Mouse (Mus musculus): Measurements from ENCODE around the gene 1600002K03Rik.

GRCm38 (mm10) chr10:80157141-80157929 is 15.4 kb upstream of the 1600002K03Rik start:
- no peak for TF ChIP-seq CTCF (IDR thresholded peaks at IDR 0.05; ENCODE audit: low read depth)
- no peak for TF ChIP-seq EP300 (optimal IDR thresholded peaks at IDR 0.05)
